ENCODE assay signal across 28 mouse cellular contexts in the genomic region with DNA sequence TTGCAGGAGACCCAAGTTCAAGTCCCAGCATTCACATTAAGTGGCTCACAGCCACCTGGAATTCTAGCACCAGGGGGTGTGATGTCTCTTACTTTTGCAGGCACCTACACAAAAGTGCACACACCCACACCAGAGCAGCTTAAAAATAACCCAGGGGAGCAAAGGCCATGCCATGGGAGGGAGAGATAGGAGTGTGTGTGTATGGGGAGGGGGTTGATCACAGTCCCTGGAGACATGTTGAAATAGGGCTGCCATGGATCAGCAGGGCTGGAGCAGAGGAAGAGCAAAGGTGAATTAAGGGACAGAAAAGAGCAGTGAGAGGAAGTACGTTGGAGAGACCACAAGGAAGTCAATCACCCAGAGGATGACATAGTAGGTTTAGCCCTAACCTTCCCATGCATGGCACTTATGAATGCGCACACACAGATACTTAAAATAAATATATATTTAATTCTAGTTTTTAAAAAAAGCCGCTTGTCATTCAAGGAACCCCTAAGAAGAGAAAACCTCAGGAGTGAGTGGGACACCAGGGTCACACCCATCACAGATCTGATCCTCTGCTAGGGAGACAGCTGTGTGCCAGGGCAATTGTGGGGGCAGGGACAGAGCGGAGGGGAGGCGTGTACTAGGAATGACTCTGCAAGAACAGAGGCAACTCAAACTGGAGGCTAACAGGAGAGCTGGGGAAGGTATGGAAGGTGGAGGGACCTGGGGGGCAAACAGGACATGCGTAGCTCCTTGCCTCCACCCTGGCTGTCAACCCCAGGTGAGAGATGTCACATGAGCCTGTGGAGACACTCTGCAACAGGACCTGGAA.
DNase-seq lines count a peak whose midpoint lies in the region; ATAC-seq lines count a peak whose summit lies in the region.
"Had no signal": no experiment of that assay in that cellular context is flagged by ENCODE, and none has a peak within 500 bp of the region (broad histone marks: within the 10 kb centered on the region; RNA-seq: fewer than 3 reads in every experiment).

No protein-coding gene starts in this region.

- no peaks in the 10 kb centered on the region for H3K27me3 ChIP-seq in midbrain, embryonic 11.5 days (ENCODE audit: control insufficient read depth, insufficient read depth, low read length)
- peaks cover 2% of the 10 kb centered on the region; the same call in 1 of the 2 replicates for H3K27me3 ChIP-seq in midbrain, embryonic 15.5 days (replicated peaks)
- H3K27me3 ChIP-seq in liver, embryonic 12.5 days (replicated peaks) = no peaks in the 10 kb centered on the region; the same call in 1 of the 2 replicates
- H3K27me3 ChIP-seq in neural tube, embryonic 15.5 days (replicated peaks) = no peaks in the 10 kb centered on the region
- H3K27me3 ChIP-seq: forebrain, embryonic 13.5 days had no signal

- no peak overlapping the region for H3K9ac ChIP-seq in midbrain, embryonic 11.5 days (ENCODE audit: low read length)
- H3K9ac ChIP-seq in midbrain, embryonic 15.5 days = no peak overlapping the region
- H3K9ac ChIP-seq in liver, embryonic 12.5 days = no peak overlapping the region
- H3K9ac ChIP-seq in neural tube, embryonic 15.5 days (replicated peaks) = no peak overlapping the region
- H3K9ac ChIP-seq: forebrain, embryonic 13.5 days; heart, embryonic 13.5 days; hindbrain, embryonic 15.5 days; midbrain, embryonic 13.5 days had no signal

- no peaks in the 10 kb centered on the region for H3K4me1 ChIP-seq in midbrain, embryonic 11.5 days (ENCODE audit: control insufficient read depth, insufficient read depth, low read length)
- H3K4me1 ChIP-seq in midbrain, embryonic 15.5 days = no peaks in the 10 kb centered on the region
- no peaks in the 10 kb centered on the region for H3K4me1 ChIP-seq in liver, embryonic 12.5 days
- 0 out of 2 replicates have a peak, but pooled peaks cover 3% of the 10 kb centered on the region for H3K4me1 ChIP-seq in neural tube, embryonic 15.5 days

- ATAC-seq in midbrain, embryonic 11.5 days (ENCODE audit: low FRiP score) = no peak
- ATAC-seq in midbrain, embryonic 15.5 days (replicated peaks) = no peak
- ATAC-seq in liver, embryonic 12.5 days = peak; percentile 60
- ATAC-seq in megakaryocyte, adult 5-6 weeks (ENCODE audit: poor library complexity, severe bottlenecking) = peak; percentile 50
- ATAC-seq in neural tube, embryonic 15.5 days (ENCODE audit: low FRiP score) = no peak
- ATAC-seq: forebrain, embryonic 13.5 days; inflammation-experienced regulatory T-cells, adult 6 months; midbrain, embryonic 13.5 days had no signal

- H3K4me2 ChIP-seq in midbrain, embryonic 11.5 days = no peak overlapping the region
- no peak overlapping the region for H3K4me2 ChIP-seq in midbrain, embryonic 15.5 days
- no peak overlapping the region for H3K4me2 ChIP-seq in liver, embryonic 12.5 days
- H3K4me2 ChIP-seq in neural tube, embryonic 15.5 days = no peak overlapping the region
- H3K4me2 ChIP-seq: forebrain, embryonic 13.5 days; heart, embryonic 13.5 days; hindbrain, embryonic 15.5 days; midbrain, embryonic 13.5 days had no signal

- H3K4me3 ChIP-seq in midbrain, embryonic 11.5 days (ENCODE audit: low read depth, low read length) = no peak overlapping the region
- H3K4me3 ChIP-seq in midbrain, embryonic 15.5 days = no peak overlapping the region
- H3K4me3 ChIP-seq in liver, embryonic 12.5 days = no peak overlapping the region
- H3K4me3 ChIP-seq in neural tube, embryonic 15.5 days (replicated peaks) = no peak overlapping the region
- H3K4me3 ChIP-seq: forebrain, embryonic 13.5 days; heart, adult 2 months; heart, embryonic 13.5 days; hindbrain, embryonic 10.5 days; hindbrain, embryonic 15.5 days; midbrain, embryonic 13.5 days had no signal

- DNase-seq in midbrain, embryonic 11.5 days (ENCODE audit: low spot score, missing footprints) = peak; percentile 44
- peak; percentile 21 for DNase-seq in yolk sac, embryonic 10.5 days (ENCODE audit: low spot score)
- no peak for DNase-seq in ovary, adult 18-20 months (ENCODE audit: low spot score)
- DNase-seq in layer of hippocampus, postnatal 25 days (ENCODE audit: extremely low spot score in 1 of 2, low spot score in 1 of 2) = no peak
- DNase-seq: adrenal gland, adult 2 months; adrenal gland, postnatal 36 days; cerebellum, adult 2 months; cerebellum, postnatal 25 days; gastrocnemius, postnatal 25 days; heart, adult 2 months; heart, postnatal 10 days; kidney, adult 11 months; kidney, postnatal 14 days; layer of hippocampus, adult 9-11 months; left cerebral cortex, postnatal 4 days; lung, adult 2 months; lung, postnatal 10 days; thymus, postnatal 25 days had no signal

- H3K36me3 ChIP-seq in midbrain, embryonic 11.5 days (ENCODE audit: control insufficient read depth, insufficient read depth, low read length) = no peaks in the 10 kb centered on the region
- H3K36me3 ChIP-seq in midbrain, embryonic 15.5 days (replicated peaks) = no peaks in the 10 kb centered on the region
- no peaks in the 10 kb centered on the region for H3K36me3 ChIP-seq in liver, embryonic 12.5 days
- H3K36me3 ChIP-seq in neural tube, embryonic 15.5 days = no peaks in the 10 kb centered on the region
- H3K36me3 ChIP-seq: heart, embryonic 13.5 days; hindbrain, embryonic 10.5 days; hindbrain, embryonic 15.5 days; midbrain, embryonic 13.5 days had no signal

- H3K27ac ChIP-seq in midbrain, embryonic 11.5 days (ENCODE audit: low read depth, low read length) = no peak overlapping the region
- no peak overlapping the region for H3K27ac ChIP-seq in midbrain, embryonic 15.5 days
- no peak overlapping the region for H3K27ac ChIP-seq in liver, embryonic 12.5 days
- no peak overlapping the region for H3K27ac ChIP-seq in neural tube, embryonic 15.5 days (replicated peaks)
- H3K27ac ChIP-seq: forebrain, embryonic 13.5 days; heart, adult 2 months; heart, embryonic 13.5 days; hindbrain, embryonic 10.5 days; hindbrain, embryonic 15.5 days; midbrain, embryonic 13.5 days had no signal

- 91% methylated on average over 6 of the region's 6 CpGs for WGBS in midbrain, embryonic 11.5 days
- WGBS in midbrain, embryonic 15.5 days = 92% methylated on average over 6 of the region's 6 CpGs
- 44% methylated on average over 6 of the region's 6 CpGs for WGBS in liver, embryonic 12.5 days (ENCODE audit: insufficient replicate concordance)
- 85% methylated on average over 6 of the region's 6 CpGs for WGBS in neural tube, embryonic 15.5 days

- peaks cover 2% of the 10 kb centered on the region; the same call in 1 of the 2 replicates for H3K9me3 ChIP-seq in midbrain, embryonic 11.5 days (ENCODE audit: control insufficient read depth, low read length)
- no peaks in the 10 kb centered on the region; the same call in 1 of the 2 replicates for H3K9me3 ChIP-seq in midbrain, embryonic 15.5 days
- peaks cover 7% of the 10 kb centered on the region; the same call in 1 of the 2 replicates for H3K9me3 ChIP-seq in liver, embryonic 12.5 days (replicated peaks)
- H3K9me3 ChIP-seq in neural tube, embryonic 15.5 days (replicated peaks) = no peaks in the 10 kb centered on the region; the same call in 1 of the 2 replicates
- H3K9me3 ChIP-seq: hindbrain, embryonic 15.5 days had no signal

Comparison
In these comparisons a context has a peak if more than half of its experiments do, and no peak if none do; other contexts are left out.
1. ATAC-seq: peak in liver, embryonic 12.5 days (single experiment) and megakaryocyte, adult 5-6 weeks (single experiment); none in midbrain, embryonic 11.5 days (single experiment), midbrain, embryonic 15.5 days (single experiment) and neural tube, embryonic 15.5 days (single experiment).
2. DNase-seq: peak in midbrain, embryonic 11.5 days (single experiment) and yolk sac, embryonic 10.5 days (single experiment); none in ovary, adult 18-20 months (single experiment) and layer of hippocampus, postnatal 25 days (0 of 2).